Mouse (Mus musculus) kidney, embryonic 16.5 days (tissue): Measurements from ENCODE around the gene Smpd4. TPM values are rescaled to one million over a fixed set of nuclear protein-coding genes. Genes with fewer than 3 reads are reported as not detected.
"Not testable (repeated sequence)": the region's sequence is repeated elsewhere in the genome, so short reads cannot be mapped to it uniquely, and the experiment has no call there.

ENCODE experiments used
- ATAC-seq: fragments of 200-750 bp; cut with Nextera tagmentation; 2 replicates; pipeline ENCODE4 v1.8.0; 2017; ENCODE audit warnings: moderate TSS enrichment; ENCODE audit not compliant: low FRiP score, low TSS enrichment
- H3K27ac ChIP-seq: fragments of 300-500 bp; sonication (generic); 2 replicates; pipeline ENCODE4 v1.5.1; 2014; ENCODE audit warnings: low read length
- H3K27me3 ChIP-seq: fragments of 300-500 bp; sonication (generic); 2 replicates; pipeline ENCODE4 v1.6.1; 2014; ENCODE audit warnings: low read length, control low read depth, mixed read lengths; ENCODE audit not compliant: insufficient read depth
- H3K36me3 ChIP-seq: fragments of 300-500 bp; sonication (generic); 2 replicates; pipeline ENCODE4 v1.6.1; 2014; ENCODE audit warnings: low read length, control low read depth, mixed read lengths; ENCODE audit not compliant: insufficient read depth
- H3K4me1 ChIP-seq: fragments of 300-500 bp; sonication (generic); 2 replicates; pipeline ENCODE4 v1.6.1; 2014; ENCODE audit warnings: low read length, control low read depth, mixed read lengths; ENCODE audit not compliant: insufficient read depth
- H3K4me2 ChIP-seq: fragments of 300-500 bp; sonication (generic); replicated peaks from 2 replicates; pipeline ENCODE4 v1.6.1; 2014; ENCODE audit warnings: low read depth, low read length
- H3K4me3 ChIP-seq: fragments of 300-500 bp; sonication (generic); 2 replicates; pipeline ENCODE4 v1.5.1; 2014; ENCODE audit warnings: mild to moderate bottlenecking, low read length
- H3K9ac ChIP-seq: fragments of 300-500 bp; sonication (generic); replicated peaks from 2 replicates; pipeline ENCODE4 v1.6.1; 2014; ENCODE audit warnings: low read length
- H3K9me3 ChIP-seq: fragments of 300-500 bp; sonication (generic); 2 replicates; pipeline ENCODE4 v1.6.1; 2016; ENCODE audit warnings: low read length, control low read depth
- WGBS: fragments of 180-500 bp; shearing (Covaris S2); extraction: QIAGEN DNeasy Blood & Tissue Kit; methylation state at CpG from one replicate; pipeline ENCODE4 v1.1.7; 2014; 5-methylcytosine and 5-hydroxymethylcytosine counted together
- polyA plus RNA-seq: library from polyadenylated mRNA; unstranded; fragments of >200 nt; fragmentation: Nextera tagmentation; extraction: Ambion mirVana; gene quantifications from 2 replicates; pipeline ENCODE4 v1.2.1, GENCODE M21; 2015

Smpd4 gene
- polyA plus RNA-seq, 1 experiment from 2014 or later = 38.8 TPM

DNA sequence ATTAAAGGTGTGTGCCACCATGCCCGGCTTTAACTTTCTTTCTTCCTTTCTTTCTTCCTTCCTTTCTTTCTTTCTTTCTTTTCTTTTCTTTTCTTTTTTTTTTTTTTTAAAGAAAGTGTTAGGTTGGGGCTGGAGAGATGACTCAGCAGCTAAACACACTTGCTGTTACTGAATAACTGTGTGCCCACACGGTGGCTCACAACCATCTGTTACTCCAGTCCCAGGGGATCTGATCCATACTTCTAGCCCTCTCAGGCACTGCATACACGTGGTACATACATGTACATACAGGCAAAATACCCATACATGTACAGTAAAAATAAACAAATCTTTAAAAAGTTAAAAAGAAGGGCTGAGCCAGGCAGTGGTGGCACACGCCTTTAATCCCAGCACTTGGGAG is 7.8 kb upstream of the Smpd4 start:
- Histone ChIP-seq H3K9ac (no peak overlapping the region), H3K27me3 (no peaks in the 10 kb centered on the region), H3K9me3 (no peaks in the 10 kb centered on the region), H3K36me3 (no peaks in the 10 kb centered on the region), H3K4me1 (no peaks in the 10 kb centered on the region), H3K4me2 (no peak overlapping the region), H3K4me3 (no peak overlapping the region), H3K27ac (no peak overlapping the region)
- no peak for ATAC-seq
- 67% methylated on average over 4 of the region's 4 CpGs for WGBS

DNA sequence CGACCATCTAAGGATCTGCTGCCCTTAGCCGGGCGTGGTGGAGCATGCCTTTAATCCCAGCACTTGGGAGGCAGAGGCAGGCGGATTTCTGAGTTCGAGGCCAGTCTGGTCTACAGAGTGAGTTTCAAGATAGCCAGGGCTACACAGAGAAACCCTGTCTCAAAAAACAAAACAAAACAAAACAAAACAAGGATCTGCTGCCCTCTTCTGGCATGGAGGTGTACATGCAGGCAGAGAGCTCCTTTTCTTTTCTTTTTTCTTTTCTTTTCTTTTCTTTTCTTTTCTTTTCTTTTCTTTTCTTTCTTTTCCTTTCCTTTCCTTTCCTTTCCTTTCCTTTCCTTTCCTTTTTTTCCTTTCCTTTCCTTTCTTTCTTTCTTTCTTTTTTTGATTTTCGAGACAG is 4.4 kb upstream of the Smpd4 start:
- not testable (repeated sequence) for ATAC-seq

DNA sequence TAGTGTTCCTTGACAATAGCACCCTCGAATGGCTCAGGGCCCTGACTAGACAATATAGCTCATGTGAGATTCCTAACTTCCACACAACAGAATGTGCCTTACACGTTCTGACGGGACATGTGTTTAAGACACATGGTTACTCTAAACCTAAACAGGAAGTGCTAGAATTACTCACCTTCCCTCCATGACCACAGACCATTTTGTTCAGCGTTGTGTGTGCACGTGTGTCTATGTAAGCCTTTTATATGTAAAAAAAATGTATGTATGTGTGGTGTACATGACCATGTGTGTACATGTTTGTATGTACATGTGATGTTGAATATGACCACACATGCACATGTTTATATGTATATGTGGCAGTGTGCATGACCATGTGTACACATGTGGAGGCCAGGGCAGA is 2.9 kb upstream of the Smpd4 start:
- Histone ChIP-seq H3K4me3 (no peak overlapping the region), H3K4me1 (peaks cover 15% of the 10 kb centered on the region), H3K27ac (no peak overlapping the region), H3K9ac (no peak overlapping the region), H3K36me3 (no peaks in the 10 kb centered on the region), H3K27me3 (no peaks in the 10 kb centered on the region), H3K4me2 (no peak overlapping the region), H3K9me3 (no peaks in the 10 kb centered on the region)
- 82% methylated on average over 5 of the region's 5 CpGs for WGBS
- no peak for ATAC-seq

More for the DNA sequence above, 4.4 kb upstream of the Smpd4 start:
- WGBS = 89% methylated on average over 6 of the region's 6 CpGs
- H3K4me3 ChIP-seq, H3K27me3 ChIP-seq, H3K36me3 ChIP-seq, H3K9me3 ChIP-seq, H3K9ac ChIP-seq, H3K4me1 ChIP-seq, H3K27ac ChIP-seq, H3K4me2 ChIP-seq: not testable (repeated sequence)

DNA sequence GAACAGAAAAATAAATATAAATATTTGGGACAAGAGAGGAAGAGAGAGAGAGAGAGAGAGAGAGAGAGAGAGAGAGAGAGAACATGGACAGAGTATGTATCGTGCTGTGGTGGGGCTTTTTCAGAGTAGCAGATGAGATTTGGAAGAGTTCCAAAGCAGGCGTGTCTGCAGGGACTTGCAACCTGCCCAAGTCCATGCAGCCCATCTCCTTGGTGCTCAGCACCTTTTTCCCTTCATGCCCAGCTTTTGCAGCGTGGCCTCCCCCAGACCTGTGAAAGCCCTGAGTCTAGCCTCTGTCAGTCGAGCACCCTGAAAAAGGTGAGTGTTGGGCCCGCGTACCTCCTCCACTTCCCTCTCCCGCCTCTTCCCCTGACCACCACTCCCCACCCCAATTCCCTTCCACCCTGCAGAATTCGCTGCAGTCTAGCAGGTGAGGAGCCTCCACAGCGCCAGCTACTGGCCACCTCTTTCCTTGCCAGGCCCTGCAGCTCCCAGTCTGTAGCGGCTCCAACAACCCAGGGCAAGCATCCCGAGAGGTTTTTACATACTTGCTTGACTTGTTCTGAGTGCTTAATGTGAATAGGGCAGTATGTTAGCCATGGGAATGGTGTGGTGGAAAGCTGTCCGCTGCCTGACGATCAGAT is 1.1 kb upstream of the Smpd4 start:
- ATAC-seq = peak; percentile 64
- no peaks in the 10 kb centered on the region for H3K27me3 ChIP-seq
- H3K9me3 ChIP-seq = no peaks in the 10 kb centered on the region
- no peak overlapping the region for H3K27ac ChIP-seq
- WGBS = 15% methylated on average over 13 of the region's 13 CpGs
- H3K4me1 ChIP-seq = peaks cover 15% of the 10 kb centered on the region
- peak overlapping the region; percentile 6; the same call in 1 of the 2 replicates for H3K4me3 ChIP-seq
- peak overlapping the region; percentile 31 for H3K4me2 ChIP-seq
- H3K9ac ChIP-seq = no peak overlapping the region
- H3K36me3 ChIP-seq = peaks cover 5% of the 10 kb centered on the region; the same call in 1 of the 2 replicates

DNA sequence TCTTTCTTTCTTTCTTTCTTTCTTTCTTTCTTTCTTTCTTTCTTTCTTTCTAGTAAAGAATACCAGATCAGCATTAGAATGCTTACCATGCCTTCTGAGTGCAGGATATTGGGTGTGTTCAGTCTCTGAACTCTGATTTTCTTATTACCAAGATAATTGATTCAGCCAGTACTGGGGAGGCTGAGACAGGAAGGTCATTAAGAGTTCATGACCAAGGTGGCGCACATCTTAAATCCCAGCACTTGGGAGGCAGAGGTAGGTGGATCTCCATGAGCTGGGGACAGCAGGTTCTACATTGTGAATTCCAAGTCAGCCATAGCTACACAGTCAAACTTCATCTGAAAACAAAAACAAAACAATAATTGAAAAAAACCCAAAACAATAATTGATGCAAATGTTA is 2.8 kb downstream of the Smpd4 start:
- H3K27me3 ChIP-seq = no peaks in the 10 kb centered on the region
- H3K9me3 ChIP-seq = no peaks in the 10 kb centered on the region
- H3K9ac ChIP-seq = no peak overlapping the region
- H3K36me3 ChIP-seq = peaks cover 30% of the 10 kb centered on the region
- H3K4me3 ChIP-seq = no peak overlapping the region
- no peak for ATAC-seq
- H3K4me2 ChIP-seq = no peak overlapping the region
- 88% methylated on average over 1 of the region's 1 CpGs for WGBS
- no peak overlapping the region for H3K27ac ChIP-seq
- peaks cover 15% of the 10 kb centered on the region for H3K4me1 ChIP-seq

DNA sequence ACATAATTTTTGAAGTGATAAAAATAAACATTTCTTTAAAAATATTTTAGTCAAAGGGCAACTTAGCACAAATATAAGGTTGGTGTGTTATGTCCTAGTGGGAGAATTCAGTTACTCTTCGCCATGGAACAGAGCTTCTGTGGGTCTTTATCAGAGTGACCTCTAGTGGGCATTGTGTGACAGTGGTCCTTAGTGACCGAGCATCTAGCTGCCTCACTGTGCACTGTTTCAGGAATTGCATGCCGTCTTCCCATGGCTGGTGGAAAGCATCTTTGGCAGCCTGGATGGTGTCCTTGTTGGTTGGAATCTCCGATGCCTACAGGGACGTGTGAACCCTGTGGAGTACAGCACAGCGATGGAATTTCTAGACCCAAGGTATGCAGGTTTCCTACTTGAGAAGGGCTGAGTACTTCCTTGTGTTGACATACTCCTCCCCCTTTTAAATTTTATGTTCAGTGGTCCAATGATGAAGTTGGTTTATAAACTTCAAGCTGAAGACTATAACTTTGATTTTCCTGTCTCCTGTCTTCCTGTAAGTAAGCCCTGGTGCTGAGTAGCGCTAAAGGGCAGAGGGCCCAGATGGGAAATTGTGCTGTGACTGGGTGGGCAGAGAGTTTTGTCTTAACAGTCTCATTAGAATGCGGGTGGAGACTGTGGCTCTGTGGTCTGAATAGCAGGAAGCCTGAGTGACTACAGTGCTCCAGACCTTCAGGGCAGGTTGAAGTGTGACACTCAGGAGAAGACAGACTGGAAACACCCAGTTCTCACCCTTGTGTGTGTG is 6.5 kb downstream of the Smpd4 start:
- H3K36me3 ChIP-seq = peaks cover 65% of the 10 kb centered on the region
- no peak overlapping the region for H3K9ac ChIP-seq
- WGBS = 67% methylated on average over 8 of the region's 8 CpGs
- H3K4me1 ChIP-seq = peaks cover under 1% of the 10 kb centered on the region; the same call in 1 of the 2 replicates
- H3K4me2 ChIP-seq = no peak overlapping the region
- no peak overlapping the region for H3K27ac ChIP-seq
- H3K27me3 ChIP-seq = no peaks in the 10 kb centered on the region
- no peak for ATAC-seq
- H3K4me3 ChIP-seq = no peak overlapping the region
- no peaks in the 10 kb centered on the region for H3K9me3 ChIP-seq

DNA sequence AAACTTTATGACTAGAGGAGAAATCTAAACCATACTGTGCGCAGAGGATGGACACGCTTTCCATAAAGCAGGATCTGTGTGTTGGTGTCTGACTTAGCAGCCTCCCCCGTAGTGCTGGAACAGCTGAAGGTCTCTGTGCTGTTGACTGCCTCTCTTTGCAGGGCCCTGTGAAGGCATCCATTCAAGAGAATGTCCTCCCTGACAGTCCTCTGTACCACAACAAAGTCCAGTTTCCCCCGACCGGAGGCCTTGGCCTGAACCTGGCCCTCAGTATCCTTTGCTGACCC is 7.1 kb downstream of the Smpd4 start:
- ATAC-seq = no peak
- no peak overlapping the region for H3K9ac ChIP-seq
- H3K4me3 ChIP-seq = no peak overlapping the region
- H3K4me1 ChIP-seq = no peaks in the 10 kb centered on the region
- H3K27ac ChIP-seq = no peak overlapping the region
- H3K4me2 ChIP-seq = no peak overlapping the region
- peaks cover 70% of the 10 kb centered on the region for H3K36me3 ChIP-seq
- 89% methylated on average over 5 of the region's 5 CpGs for WGBS
- H3K27me3 ChIP-seq = no peaks in the 10 kb centered on the region
- H3K9me3 ChIP-seq = no peaks in the 10 kb centered on the region

DNA sequence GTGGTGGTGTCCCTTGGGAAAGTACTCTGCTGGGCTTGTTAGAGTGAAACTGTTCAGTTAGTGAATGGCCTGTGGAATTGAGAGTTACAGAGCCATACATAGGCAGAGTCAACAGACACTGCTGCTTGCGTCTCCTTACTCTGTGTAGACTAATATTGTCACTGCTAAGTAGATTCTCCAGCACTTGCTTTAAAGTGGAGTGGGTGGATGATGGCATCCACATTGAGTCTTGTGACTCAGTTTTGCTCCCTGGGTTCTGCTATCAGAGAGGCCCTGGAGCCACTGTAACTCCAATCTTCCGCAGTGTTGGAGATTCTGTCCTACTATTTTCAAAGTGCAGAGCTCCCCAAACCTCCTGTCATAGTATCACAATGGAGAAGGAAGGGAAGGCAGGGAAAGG is 13.4 kb downstream of the Smpd4 start:
- no peaks in the 10 kb centered on the region for H3K9me3 ChIP-seq
- peaks cover 65% of the 10 kb centered on the region for H3K36me3 ChIP-seq
- no peak overlapping the region for H3K9ac ChIP-seq
- no peak overlapping the region for H3K4me3 ChIP-seq
- H3K4me2 ChIP-seq = no peak overlapping the region
- no peak overlapping the region for H3K27ac ChIP-seq
- no peak for ATAC-seq
- WGBS = 97% methylated on average over 2 of the region's 2 CpGs
- no peaks in the 10 kb centered on the region for H3K4me1 ChIP-seq
- no peaks in the 10 kb centered on the region for H3K27me3 ChIP-seq

DNA sequence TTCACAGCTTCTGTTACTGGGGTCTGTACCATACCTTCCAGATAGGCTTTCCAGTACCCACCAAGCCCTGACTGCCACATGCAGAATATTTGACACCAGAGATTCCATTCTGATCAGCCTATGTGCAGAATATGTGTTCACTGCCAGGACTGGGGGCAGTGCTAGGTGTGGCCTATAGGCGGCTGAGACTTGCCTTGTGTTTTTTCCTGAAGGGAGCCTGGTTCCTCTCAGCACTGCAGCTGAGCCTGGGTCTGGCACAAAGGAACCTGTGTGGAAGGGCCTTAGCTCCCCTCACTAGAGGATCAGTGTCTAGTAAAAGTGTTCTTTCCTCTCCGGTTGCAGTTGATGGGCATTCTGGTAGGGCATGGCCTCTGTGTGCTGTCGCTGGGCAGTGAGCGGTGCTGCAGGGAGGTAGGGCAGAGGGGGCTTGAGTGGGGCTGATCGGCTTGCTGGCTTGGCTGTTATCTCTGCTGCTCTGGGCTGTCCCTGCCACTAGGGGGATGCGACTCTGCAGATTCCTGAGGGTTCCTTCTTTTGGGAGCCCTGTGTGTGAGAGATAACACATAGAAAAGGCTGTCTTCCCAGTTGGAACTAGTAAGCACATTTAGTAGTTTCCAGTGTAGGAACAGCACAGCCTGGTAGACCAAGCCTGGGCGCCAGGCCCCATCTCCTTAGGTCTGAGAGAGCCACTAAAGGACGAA is 14.5 kb downstream of the Smpd4 start:
- no peak overlapping the region for H3K27ac ChIP-seq
- WGBS = 85% methylated on average over 8 of the region's 8 CpGs
- no peak overlapping the region for H3K4me3 ChIP-seq
- H3K27me3 ChIP-seq = no peaks in the 10 kb centered on the region
- peaks cover 63% of the 10 kb centered on the region for H3K36me3 ChIP-seq
- ATAC-seq = no peak
- H3K4me2 ChIP-seq = no peak overlapping the region
- H3K9ac ChIP-seq = no peak overlapping the region
- H3K9me3 ChIP-seq = no peaks in the 10 kb centered on the region
- no peaks in the 10 kb centered on the region for H3K4me1 ChIP-seq

DNA sequence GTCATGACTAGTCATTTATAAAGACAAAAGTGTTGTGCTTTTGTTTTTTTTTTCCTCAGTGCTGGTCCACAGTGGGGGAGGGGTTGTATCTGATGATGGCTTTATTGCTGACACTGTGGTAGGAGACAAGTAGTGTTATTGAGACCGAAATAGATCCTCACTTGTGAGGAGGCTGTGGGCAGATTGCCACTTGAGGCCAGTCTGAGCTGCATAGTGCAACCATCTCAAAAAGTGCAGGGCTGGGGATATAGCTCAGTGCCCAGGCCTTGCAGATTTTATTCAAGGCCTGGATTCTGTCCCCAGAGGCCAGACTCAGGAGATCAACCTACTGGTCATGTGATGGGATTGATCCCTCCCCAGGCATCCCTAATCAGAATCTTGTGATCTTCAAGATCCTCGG is 17.8 kb downstream of the Smpd4 start:
- Histone ChIP-seq H3K36me3 (peaks cover 62% of the 10 kb centered on the region), H3K27me3 (no peaks in the 10 kb centered on the region), H3K9ac (no peak overlapping the region), H3K9me3 (no peaks in the 10 kb centered on the region), H3K4me2 (no peak overlapping the region), H3K27ac (no peak overlapping the region), H3K4me1 (no peaks in the 10 kb centered on the region), H3K4me3 (no peak overlapping the region)
- 74% methylated on average over 2 of the region's 2 CpGs for WGBS
- no peak for ATAC-seq
